Mouse (Mus musculus) liver, adult 2 months (tissue): ENCODE measurements at regions not wholly inside any gene's neighbourhood (a gene's known extent, or its start where the extent isn't known, plus 50 kb on each side); places are given as distances from the start of the nearest gene placed in this dataset.

Experiments
- CTCF ChIP-seq: fragments of 200-500 bp; IDR thresholded peaks from 2 replicates; pipeline ENCODE4 v1.5.1; 2011; ENCODE audit warnings: low read depth, low read length, control low read depth
- POLR2A ChIP-seq: fragments of 200-500 bp; IDR thresholded peaks from 2 replicates; pipeline ENCODE4 v1.6.1; 2011; ENCODE audit warnings: low read length, control low read depth; ENCODE audit not compliant: insufficient read depth; ENCODE audit errors: extremely low read depth

DNA sequence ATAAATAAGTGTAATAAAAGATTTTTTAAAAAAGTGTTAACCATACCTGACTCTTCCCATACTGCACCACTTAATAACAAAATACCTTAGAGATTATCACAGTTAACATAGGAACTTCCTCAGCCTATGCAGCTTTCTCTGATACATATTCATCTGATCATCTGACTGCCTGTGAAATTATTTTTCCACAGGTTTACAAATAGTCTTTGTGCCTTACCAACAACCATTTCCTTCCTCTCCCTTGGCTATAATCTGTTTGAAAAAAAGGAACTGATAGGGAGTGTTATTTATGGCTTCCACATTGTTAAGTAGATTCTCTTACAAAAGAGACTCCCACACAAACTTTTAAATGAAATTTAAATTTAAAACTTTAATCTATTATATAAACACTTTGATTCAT, 575.0 kb upstream of the B3galt2 start:
- TF ChIP-seq CTCF (no peak), POLR2A (no peak)
